Mouse (Mus musculus) limb, embryonic 11.5 days (tissue): ENCODE measurements around the gene Nap1l4. TPM values are rescaled to one million over a fixed set of nuclear protein-coding genes. Genes with fewer than 3 reads are reported as not detected.

Source experiments
- ATAC-seq: fragments of 200-750 bp; cut with Nextera tagmentation; 2 replicates; pipeline ENCODE4 v1.8.0; 2017; ENCODE audit warnings: low read depth; ENCODE audit not compliant: insufficient number of reproducible peaks, low FRiP score, low TSS enrichment
- DNase-seq: peaks from one replicate; pipeline ENCODE4 v3.0.0-alpha.2; 2015; ENCODE audit warnings: low spot score
- H3K27ac ChIP-seq: fragments of 300-500 bp; sonication (generic); replicated peaks from 2 replicates; pipeline ENCODE4 v1.5.1; 2014; ENCODE audit warnings: low read depth, mild to moderate bottlenecking, low read length
- H3K27me3 ChIP-seq: fragments of 300-500 bp; sonication (generic); 2 replicates; pipeline ENCODE4 v1.6.1; 2014; ENCODE audit warnings: mild to moderate bottlenecking, low read length, mixed read lengths; ENCODE audit not compliant: control insufficient read depth, insufficient read depth
- H3K36me3 ChIP-seq: fragments of 300-500 bp; sonication (generic); 2 replicates; pipeline ENCODE4 v1.6.1; 2014; ENCODE audit warnings: mild to moderate bottlenecking, low read length, moderate library complexity, mixed read lengths; ENCODE audit not compliant: control insufficient read depth, insufficient read depth
- H3K4me1 ChIP-seq: fragments of 300-500 bp; sonication (generic); 2 replicates; pipeline ENCODE4 v1.6.1; 2014; ENCODE audit warnings: low read length, mixed read lengths; ENCODE audit not compliant: control insufficient read depth, insufficient read depth
- H3K4me2 ChIP-seq: fragments of 300-500 bp; sonication (generic); 2 replicates; pipeline ENCODE4 v1.6.1; 2014; ENCODE audit warnings: low read depth, mild to moderate bottlenecking, moderate library complexity; ENCODE audit not compliant: severe bottlenecking
- H3K4me3 ChIP-seq: fragments of 300-500 bp; sonication (generic); 2 replicates; pipeline ENCODE4 v1.5.1; 2014; ENCODE audit warnings: low read depth, low read length
- H3K9ac ChIP-seq: fragments of 300-500 bp; sonication (generic); 2 replicates; pipeline ENCODE4 v1.6.1; 2014; ENCODE audit warnings: mild to moderate bottlenecking, low read length
- H3K9me3 ChIP-seq: fragments of 300-500 bp; sonication (generic); 2 replicates; pipeline ENCODE4 v1.6.1; 2016; ENCODE audit warnings: low read length; ENCODE audit not compliant: control insufficient read depth
- WGBS: fragments of 180-500 bp; shearing (Covaris S2); extraction: QIAGEN DNeasy Blood & Tissue Kit; methylation state at CpG from one replicate; pipeline ENCODE4 v1.1.7; 2014; 5-methylcytosine and 5-hydroxymethylcytosine counted together
- polyA plus RNA-seq: library from polyadenylated mRNA; unstranded; fragments of >200 nt; fragmentation: Nextera tagmentation; extraction: Ambion mirVana; gene quantifications from 2 replicates; pipeline ENCODE4 v1.2.1, GENCODE M21; 2014

The Nap1l4 gene
- polyA plus RNA-seq, result 194 and 196 TPM in 2 replicates

DNA sequence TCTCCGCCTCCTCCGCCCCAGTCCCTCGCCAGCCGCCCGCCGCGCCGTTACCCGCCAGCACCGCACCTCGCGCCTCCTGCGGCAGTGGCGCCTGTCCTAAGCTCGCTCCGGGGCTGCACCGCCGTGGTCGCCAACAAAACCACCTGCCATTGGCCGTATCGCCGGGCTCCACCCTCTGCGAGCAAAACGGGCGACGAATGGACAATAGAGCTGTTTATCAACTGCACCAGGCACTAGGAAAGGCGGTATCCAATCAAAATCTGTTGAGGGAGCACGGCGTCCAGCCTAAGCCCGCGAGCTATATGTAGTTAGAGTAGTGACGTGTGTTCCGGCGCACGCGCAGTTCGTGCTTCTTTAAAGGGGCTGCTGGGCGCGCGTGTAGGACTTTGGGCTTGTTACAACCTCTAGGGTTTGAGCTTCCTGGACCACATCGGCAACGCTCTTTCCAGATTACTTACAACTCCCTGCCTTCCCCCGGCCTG is at the start of gene Nap1l4:
Gene Nap1l4 (minus strand): TSS at position 131 of the 482 bp plus-strand sequence.
- H3K27ac ChIP-seq, result peak within 1 kb of the TSS; percentile 90
- under 1% methylated on average over 43 of the region's 43 CpGs for WGBS
- peak within 1 kb of the TSS; percentile 95 for H3K9ac ChIP-seq
- H3K4me2 ChIP-seq, result peak within 1 kb of the TSS; percentile 86
- H3K36me3 ChIP-seq, result peaks cover 8% of the 10 kb centered on the region; the same call in 1 of the 2 replicates
- peak within 1 kb of the TSS; percentile 96 for H3K4me3 ChIP-seq
- H3K27me3 ChIP-seq, result no peaks in the 10 kb centered on the region
- DNase-seq (peak; percentile 100), ATAC-seq (peak; percentile 99)
- H3K4me1 ChIP-seq, result peaks cover 6% of the 10 kb centered on the region; the same call in 1 of the 2 replicates
- no peaks in the 10 kb centered on the region for H3K9me3 ChIP-seq

DNA sequence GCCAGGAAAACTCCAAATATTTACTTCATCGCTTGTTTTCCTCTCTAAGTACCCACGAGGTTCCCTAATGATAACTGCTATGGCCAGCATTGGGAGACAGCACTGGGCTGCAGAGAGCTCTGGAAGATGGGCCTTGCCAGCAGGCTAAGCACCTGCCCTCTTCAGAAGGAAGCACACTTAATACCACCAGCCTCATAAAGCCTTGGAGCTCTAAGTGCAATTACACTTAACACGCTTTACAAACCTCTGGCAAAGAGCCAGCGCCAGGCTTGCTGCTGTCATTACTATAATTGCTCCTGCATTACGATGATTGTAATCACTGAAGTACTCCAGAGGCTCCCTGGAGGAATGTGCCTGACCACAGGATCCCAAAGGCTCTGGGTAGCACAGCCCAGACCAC is 46.0 kb upstream of the Nap1l4 start:
- no peak overlapping the region for H3K4me2 ChIP-seq
- 0 out of 2 replicates have a peak, but pooled peaks cover 4% of the 10 kb centered on the region for H3K4me1 ChIP-seq
- H3K27ac ChIP-seq, result no peak overlapping the region
- no peaks in the 10 kb centered on the region for H3K27me3 ChIP-seq
- DNase-seq (no peak), ATAC-seq (no peak)
- no peak overlapping the region for H3K4me3 ChIP-seq
- 58% methylated on average over 5 of the region's 5 CpGs for WGBS
- no peaks in the 10 kb centered on the region for H3K9me3 ChIP-seq
- no peak overlapping the region for H3K9ac ChIP-seq
- peaks cover 8% of the 10 kb centered on the region for H3K36me3 ChIP-seq

DNA sequence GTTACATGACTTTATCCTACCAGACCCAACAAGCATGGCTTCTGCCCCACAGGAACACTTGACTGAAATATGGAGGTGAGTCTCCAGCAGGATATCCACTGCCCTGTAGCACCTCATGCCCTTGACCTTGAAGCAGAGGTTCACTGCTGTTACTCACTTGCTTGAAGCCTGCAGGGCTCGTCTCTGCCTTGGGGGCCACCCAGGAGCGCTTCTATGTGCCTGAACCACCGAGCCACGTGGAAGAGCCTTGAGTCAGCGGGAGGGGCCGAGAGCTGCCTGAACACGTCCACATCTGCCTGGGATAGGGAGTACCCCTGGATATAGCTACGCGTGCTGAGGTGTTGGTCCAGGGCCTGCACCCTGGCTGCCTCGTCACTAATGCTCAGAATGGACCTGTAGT is 43.3 kb upstream of the Nap1l4 start:
- H3K27ac ChIP-seq, result no peak overlapping the region
- ATAC-seq, result no peak
- no peaks in the 10 kb centered on the region for H3K27me3 ChIP-seq
- WGBS, result 87% methylated on average over 10 of the region's 10 CpGs
- peaks cover 12% of the 10 kb centered on the region for H3K36me3 ChIP-seq
- DNase-seq, result no peak
- H3K9ac ChIP-seq, result no peak overlapping the region
- no peaks in the 10 kb centered on the region for H3K4me1 ChIP-seq
- H3K4me2 ChIP-seq, result no peak overlapping the region
- H3K4me3 ChIP-seq, result no peak overlapping the region
- no peaks in the 10 kb centered on the region for H3K9me3 ChIP-seq

DNA sequence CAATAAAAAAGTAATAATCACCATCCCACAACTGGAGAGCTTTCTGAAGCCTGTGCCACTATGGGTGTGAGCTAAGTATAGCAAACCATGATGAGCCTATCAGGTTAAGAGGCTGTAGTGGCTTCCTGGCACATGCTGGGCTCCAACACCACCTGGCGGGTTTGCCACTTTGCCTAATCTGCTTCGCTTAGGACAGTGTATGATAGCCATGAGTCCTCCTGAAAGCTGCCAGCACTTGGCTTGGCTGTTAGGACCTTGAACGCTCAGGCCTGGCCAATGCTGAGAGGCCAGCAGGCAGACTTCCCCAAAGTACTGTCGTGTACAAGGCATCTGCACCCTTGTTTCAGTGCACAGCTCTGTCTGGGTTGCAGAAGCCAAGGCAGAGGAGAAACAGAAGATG is 39.1 kb upstream of the Nap1l4 start:
- no peak overlapping the region for H3K9ac ChIP-seq
- no peaks in the 10 kb centered on the region for H3K27me3 ChIP-seq
- 93% methylated on average over 4 of the region's 4 CpGs for WGBS
- H3K36me3 ChIP-seq, result peaks cover 28% of the 10 kb centered on the region
- DNase-seq (no peak), ATAC-seq (no peak)
- H3K4me2 ChIP-seq, result no peak overlapping the region
- H3K4me3 ChIP-seq, result no peak overlapping the region
- no peak overlapping the region for H3K27ac ChIP-seq
- H3K4me1 ChIP-seq, result no peaks in the 10 kb centered on the region
- no peaks in the 10 kb centered on the region for H3K9me3 ChIP-seq

DNA sequence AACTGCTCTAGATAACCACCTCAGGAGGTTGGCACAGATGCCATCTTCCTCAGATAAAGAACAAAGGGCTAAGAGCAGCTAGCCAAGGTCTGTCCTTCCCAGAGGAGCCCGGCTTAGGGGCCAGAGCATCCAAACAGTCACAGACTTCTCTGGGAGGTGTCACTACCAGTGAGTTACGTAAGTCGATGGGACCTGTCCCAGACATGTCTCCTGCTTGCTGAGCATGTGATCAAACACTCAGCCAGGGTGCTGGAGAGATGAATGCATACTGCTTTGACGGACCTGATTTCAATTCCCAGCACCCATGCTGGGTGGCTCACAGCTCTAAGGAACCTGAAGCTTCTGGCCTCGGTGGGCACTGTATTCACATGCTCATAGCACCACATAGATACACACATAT is 38.7 kb upstream of the Nap1l4 start:
- Histone ChIP-seq H3K27me3 (no peaks in the 10 kb centered on the region), H3K9ac (no peak overlapping the region), H3K36me3 (peaks cover 31% of the 10 kb centered on the region), H3K4me3 (no peak overlapping the region), H3K4me1 (no peaks in the 10 kb centered on the region), H3K4me2 (no peak overlapping the region), H3K9me3 (no peaks in the 10 kb centered on the region), H3K27ac (no peak overlapping the region)
- DNase-seq (no peak), ATAC-seq (no peak)
- 87% methylated on average over 5 of the region's 5 CpGs for WGBS

DNA sequence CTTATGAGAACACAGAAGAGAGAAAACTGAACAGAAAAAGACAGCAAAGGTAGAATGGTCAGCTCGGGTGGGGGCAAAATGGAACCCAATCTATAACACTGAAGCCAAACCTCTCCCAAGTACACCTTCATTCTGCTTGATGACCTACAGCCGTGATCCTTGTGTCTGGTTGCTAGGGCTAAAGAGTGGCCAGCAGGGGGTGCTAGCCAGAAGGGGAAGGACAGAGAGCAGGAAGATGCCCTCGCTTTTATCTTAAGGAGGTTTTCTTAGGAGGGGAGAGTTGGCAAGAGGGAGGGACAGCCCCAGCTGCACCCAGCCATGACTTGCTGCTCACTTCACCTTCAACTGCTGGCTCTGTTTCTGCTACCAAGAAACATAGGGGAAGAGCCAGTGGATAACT is 35.0 kb upstream of the Nap1l4 start:
- Histone ChIP-seq H3K27ac (no peak overlapping the region), H3K36me3 (peaks cover 29% of the 10 kb centered on the region), H3K27me3 (no peaks in the 10 kb centered on the region), H3K9ac (no peak overlapping the region), H3K4me3 (no peak overlapping the region), H3K9me3 (no peaks in the 10 kb centered on the region), H3K4me1 (no peaks in the 10 kb centered on the region), H3K4me2 (no peak overlapping the region)
- DNase-seq (peak; percentile 66), ATAC-seq (no peak)
- 42% methylated on average over 3 of the region's 3 CpGs for WGBS

DNA sequence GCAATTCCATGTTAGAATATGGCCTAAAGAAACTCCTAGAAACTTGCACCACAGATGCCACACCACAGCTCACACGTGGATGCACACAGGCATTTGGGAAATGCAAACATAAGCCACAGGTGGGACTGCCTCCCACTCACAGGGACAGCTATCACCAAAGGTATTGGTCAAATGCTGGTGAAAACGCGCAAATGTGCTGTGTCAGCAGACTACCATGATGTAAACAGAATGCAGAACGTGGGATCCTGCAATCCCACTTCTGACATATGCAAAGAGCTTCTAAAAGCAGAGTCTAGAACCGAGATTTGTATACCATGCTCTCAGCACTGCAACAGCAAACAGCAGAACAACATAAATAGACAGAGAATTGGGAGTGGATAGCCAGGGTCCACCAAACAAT is 34.1 kb upstream of the Nap1l4 start:
- no peak overlapping the region for H3K27ac ChIP-seq
- H3K9me3 ChIP-seq, result no peaks in the 10 kb centered on the region
- no peaks in the 10 kb centered on the region for H3K27me3 ChIP-seq
- no peak overlapping the region for H3K9ac ChIP-seq
- DNase-seq (no peak), ATAC-seq (no peak)
- no peak overlapping the region for H3K4me2 ChIP-seq
- H3K4me1 ChIP-seq, result no peaks in the 10 kb centered on the region
- WGBS, result 92% methylated on average over 5 of the region's 5 CpGs
- H3K36me3 ChIP-seq, result peaks cover 29% of the 10 kb centered on the region
- H3K4me3 ChIP-seq, result no peak overlapping the region

DNA sequence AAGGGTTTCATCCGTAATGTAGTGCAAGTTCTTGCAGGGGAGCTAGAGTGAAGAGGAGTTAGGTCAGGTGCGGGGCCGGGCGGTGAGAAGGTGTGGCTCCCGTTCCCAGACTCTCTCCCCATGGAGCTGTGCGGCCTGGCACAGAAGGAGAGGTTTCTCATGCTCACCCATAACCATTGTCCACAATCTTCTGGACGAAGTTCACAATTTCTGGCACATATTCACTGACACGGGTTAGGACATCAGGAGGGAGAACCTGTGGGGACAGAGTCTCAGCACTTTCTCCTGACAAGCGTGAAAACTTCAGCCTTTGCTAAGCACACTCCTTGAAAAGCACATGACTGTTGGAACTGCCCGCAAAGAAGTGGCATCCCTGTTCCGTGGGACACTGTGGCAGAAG is 26.8 kb upstream of the Nap1l4 start:
- WGBS, result 94% methylated on average over 11 of the region's 11 CpGs
- H3K27me3 ChIP-seq, result no peaks in the 10 kb centered on the region

DNA sequence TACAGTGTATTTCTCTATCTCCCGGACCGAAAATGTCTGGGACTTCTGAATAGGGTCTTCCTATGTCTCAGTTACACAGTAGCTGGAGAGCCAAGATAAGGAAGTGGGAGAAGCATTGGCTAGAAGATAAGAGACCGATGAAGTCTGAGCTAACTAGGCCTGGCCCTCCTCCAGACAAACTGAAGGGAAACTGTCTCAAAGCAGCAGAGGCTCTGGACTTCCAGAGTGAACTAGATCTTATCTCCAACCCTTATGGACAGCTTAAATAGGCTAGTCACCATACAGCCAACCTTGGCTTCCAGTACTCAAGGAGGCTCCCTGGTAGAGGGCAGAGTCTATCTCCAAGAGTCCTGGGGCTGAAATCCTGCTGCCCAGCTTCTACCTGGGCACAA is 16.7 kb upstream of the Nap1l4 start:
- DNase-seq, result no peak
- Histone ChIP-seq H3K9ac (no peak overlapping the region), H3K9me3 (no peaks in the 10 kb centered on the region), H3K4me2 (no peak overlapping the region), H3K36me3 (peaks cover 40% of the 10 kb centered on the region), H3K4me1 (no peaks in the 10 kb centered on the region), H3K4me3 (no peak overlapping the region), H3K27ac (no peak overlapping the region), H3K27me3 (no peaks in the 10 kb centered on the region)
- ATAC-seq, result no peak
- WGBS, result 93% methylated on average over 3 of the region's 3 CpGs

More for the DNA sequence above, 26.8 kb upstream of the Nap1l4 start:
- H3K4me2 ChIP-seq, result no peak overlapping the region
- no peak for ATAC-seq
- no peaks in the 10 kb centered on the region for H3K4me1 ChIP-seq
- no peak overlapping the region for H3K27ac ChIP-seq
- no peak overlapping the region for H3K4me3 ChIP-seq
- no peaks in the 10 kb centered on the region for H3K9me3 ChIP-seq
- DNase-seq, result no peak
- no peak overlapping the region for H3K9ac ChIP-seq
- peaks cover 45% of the 10 kb centered on the region for H3K36me3 ChIP-seq
